Mouse (Mus musculus) liver, postnatal 0 days (tissue): Measurements from ENCODE around the gene Sec24a.

Experiments used
- CTCF ChIP-seq: sonication (generic); IDR thresholded peaks from 2 replicates; pipeline ENCODE4 v1.5.1; 2016; ENCODE audit warnings: antibody characterized with exemption, low read depth
- EP300 ChIP-seq: IDR thresholded peaks from 2 replicates; pipeline ENCODE4 v1.6.1; 2016; ENCODE audit warnings: antibody characterized with exemption, low read depth, mild to moderate bottlenecking

- TF ChIP-seq EP300 (no peak), CTCF (0 out of 2 replicates have a peak, but pooled peaks have one; percentile 11)
Observed at GRCm38 (mm10) chr11:51652889-51653418, 110.5 kb downstream of the Sec24a start.
